Mouse (Mus musculus) 3T3-L1 (cell line): ENCODE measurements around the gene Zfp638.
A peak's percentile ranks its signal among the peaks of the same experiment; 100 is the strongest.
"Not testable (repeated sequence)": the region's sequence is repeated elsewhere in the genome, so short reads cannot be mapped to it uniquely, and the experiment has no call there.

ENCODE experiments used
- DNase-seq: peaks from one replicate; pipeline ENCODE4 v3.0.0-alpha.2; 2015; ENCODE audit warnings: low read depth, low spot score

Zfp638 gene

GRCm38 (mm10) chr6:84009915-84010302 is 143.0 kb downstream of the Zfp638 start:
- no peak for DNase-seq

GRCm38 (mm10) chr6:84010303-84011225 is 143.7 kb downstream of the Zfp638 start:
- DNase-seq = peak; percentile 94

- peak; percentile 97 for DNase-seq
Observed at GRCm38 (mm10) chr6:84014961-84015683, 148.2 kb downstream of the Zfp638 start.

- DNase-seq = no peak
Observed at GRCm38 (mm10) chr6:84016851-84017250, 149.9 kb downstream of the Zfp638 start.

GRCm38 (mm10) chr6:84017392-84017791 is 150.5 kb downstream of the Zfp638 start:
- DNase-seq = no peak

- DNase-seq = no peak
Observed at GRCm38 (mm10) chr6:84018906-84019550, 152.1 kb downstream of the Zfp638 start.

- DNase-seq = no peak
Observed at GRCm38 (mm10) chr6:84020002-84020401, 153.1 kb downstream of the Zfp638 start.

GRCm38 (mm10) chr6:84021990-84022389 is 155.1 kb downstream of the Zfp638 start:
- no peak for DNase-seq

GRCm38 (mm10) chr6:84025636-84026035 is 158.7 kb downstream of the Zfp638 start:
- DNase-seq = no peak

GRCm38 (mm10) chr6:84028791-84029190 is 161.9 kb downstream of the Zfp638 start:
- peak; percentile 60 for DNase-seq

- no peak for DNase-seq
Observed at GRCm38 (mm10) chr6:84029775-84030174, 162.9 kb downstream of the Zfp638 start.

- DNase-seq = not testable (repeated sequence)
Observed at GRCm38 (mm10) chr6:84032516-84032915, 165.6 kb downstream of the Zfp638 start.
